Comparison of ENCODE assay signal across 10 mouse cellular contexts in genomic region chr3:103139047-103139446, GRCm38 (mm10). TPM values are rescaled to one million over a fixed set of nuclear protein-coding genes. Genes with fewer than 3 reads are reported as not detected.
DNase-seq lines count a peak whose midpoint lies in the region; ATAC-seq and TF ChIP-seq lines count a peak whose summit lies in the region.
"Had no signal": no experiment of that assay in that cellular context is flagged by ENCODE, and none has a peak within 500 bp of the region (broad histone marks: within the 10 kb centered on the region; RNA-seq: fewer than 3 reads in every experiment).

No protein-coding gene starts in this region.

- no peak overlapping the region for H3K4me2 ChIP-seq in intestine, embryonic 14.5 days (ENCODE audit: low read length)
- peak overlapping the region; percentile 56 for H3K4me2 ChIP-seq in liver, embryonic 11.5 days
- peak overlapping the region; percentile 28; the same call in 1 of the 2 replicates for H3K4me2 ChIP-seq in stomach, embryonic 16.5 days (ENCODE audit: low read depth, low read length)
- H3K4me2 ChIP-seq in midbrain, embryonic 15.5 days = no peak overlapping the region

- H3K4me1 ChIP-seq in intestine, embryonic 14.5 days (replicated peaks; ENCODE audit: control insufficient read depth, insufficient read depth, low read length) = no peaks in the 10 kb centered on the region
- peaks cover 11% of the 10 kb centered on the region for H3K4me1 ChIP-seq in liver, embryonic 11.5 days (replicated peaks; ENCODE audit: control insufficient read depth, insufficient read depth, low read length)
- peaks cover 5% of the 10 kb centered on the region; the same call in 1 of the 2 replicates for H3K4me1 ChIP-seq in stomach, embryonic 16.5 days (ENCODE audit: control insufficient read depth, insufficient read depth, low read length)
- no peaks in the 10 kb centered on the region for H3K4me1 ChIP-seq in midbrain, embryonic 15.5 days

- WGBS in intestine, embryonic 14.5 days = 55% methylated on average over 8 of the region's 8 CpGs
- 45% methylated on average over 8 of the region's 8 CpGs for WGBS in liver, embryonic 11.5 days
- 43% methylated on average over 8 of the region's 8 CpGs for WGBS in stomach, embryonic 16.5 days
- 80% methylated on average over 8 of the region's 8 CpGs for WGBS in midbrain, embryonic 15.5 days

- no peak for TF ChIP-seq CTCF in layer of hippocampus, adult 2 months (conservative IDR thresholded peaks at IDR 0.05)
- TF ChIP-seq CTCF in left cerebral cortex, adult 2 months (IDR thresholded peaks at IDR 0.05) = no peak

- intact Hi-C loops in left cerebral cortex, adult 2 months (cut with DNase I) = no loop called here

- no peaks in the 10 kb centered on the region for H3K9me3 ChIP-seq in intestine, embryonic 14.5 days (ENCODE audit: control insufficient read depth, low read length)
- H3K9me3 ChIP-seq in liver, embryonic 11.5 days (ENCODE audit: control insufficient read depth, low read length) = no peaks in the 10 kb centered on the region
- H3K9me3 ChIP-seq in stomach, embryonic 16.5 days (replicated peaks; ENCODE audit: control insufficient read depth, low read length) = no peaks in the 10 kb centered on the region
- no peaks in the 10 kb centered on the region for H3K9me3 ChIP-seq in midbrain, embryonic 15.5 days

- peak overlapping the region; percentile 14; the same call in 1 of the 2 replicates for H3K27ac ChIP-seq in layer of hippocampus, adult 2 months
- 0 out of 2 replicates have a peak overlapping the region, but pooled peaks have one; percentile 19 for H3K27ac ChIP-seq in intestine, embryonic 14.5 days (ENCODE audit: low read depth)
- H3K27ac ChIP-seq in liver, embryonic 11.5 days (ENCODE audit: low read depth, low read length) = peak overlapping the region; percentile 66; the same call in 1 of the 2 replicates
- H3K27ac ChIP-seq in stomach, embryonic 16.5 days (ENCODE audit: low read length) = peak overlapping the region; percentile 86
- H3K27ac ChIP-seq in midbrain, embryonic 15.5 days = no peak overlapping the region
- H3K27ac ChIP-seq in left cerebral cortex, adult 2 months = no peak overlapping the region

- no peak for ATAC-seq in intestine, embryonic 14.5 days (replicated peaks; ENCODE audit: low FRiP score, low TSS enrichment, low read depth)
- ATAC-seq in liver, embryonic 11.5 days (replicated peaks; ENCODE audit: low FRiP score) = peak; percentile 33; the same call in 1 of the 2 replicates
- peak; percentile 68; the same call in 1 of the 2 replicates for ATAC-seq in stomach, embryonic 16.5 days (ENCODE audit: insufficient read depth, low FRiP score)
- no peak for ATAC-seq in midbrain, embryonic 15.5 days (replicated peaks)
- no peak for ATAC-seq in erythroid progenitor cell, adult 5-6 weeks (replicated peaks; ENCODE audit: low FRiP score, poor library complexity, severe bottlenecking)

- H3K36me3 ChIP-seq in intestine, embryonic 14.5 days (ENCODE audit: control insufficient read depth, insufficient read depth, low read length) = 0 out of 2 replicates have a peak, but pooled peaks cover 3% of the 10 kb centered on the region
- H3K36me3 ChIP-seq in liver, embryonic 11.5 days (ENCODE audit: control insufficient read depth, insufficient read depth, low read length) = no peaks in the 10 kb centered on the region
- no peaks in the 10 kb centered on the region for H3K36me3 ChIP-seq in stomach, embryonic 16.5 days (ENCODE audit: control insufficient read depth, insufficient read depth, low read length)
- H3K36me3 ChIP-seq in midbrain, embryonic 15.5 days (replicated peaks) = no peaks in the 10 kb centered on the region

- DNase-seq in layer of hippocampus, adult 2 months (ENCODE audit: low spot score in 2 of 2) = no peak
- no peak for DNase-seq in layer of hippocampus, adult 8-10 months (ENCODE audit: low spot score in 2 of 2)
- DNase-seq in intestine, embryonic 14.5 days (ENCODE audit: low spot score) = no peak
- DNase-seq in liver, embryonic 11.5 days (ENCODE audit: low spot score) = no peak
- DNase-seq in left cerebral cortex, adult 2 months (ENCODE audit: extremely low spot score in 1 of 2, low spot score in 2 of 2) = no peak
- DNase-seq: cerebellum, adult 8-10 months had no signal

- H3K4me3 ChIP-seq in layer of hippocampus, adult 2 months = no peak overlapping the region
- no peak overlapping the region for H3K4me3 ChIP-seq in intestine, embryonic 14.5 days (ENCODE audit: low read depth, low read length)
- H3K4me3 ChIP-seq in liver, embryonic 11.5 days (ENCODE audit: low read depth, low read length) = no peak overlapping the region
- H3K4me3 ChIP-seq in stomach, embryonic 16.5 days (replicated peaks; ENCODE audit: low read length) = no peak overlapping the region
- H3K4me3 ChIP-seq in midbrain, embryonic 15.5 days = no peak overlapping the region
- no peak overlapping the region for H3K4me3 ChIP-seq in left cerebral cortex, adult 2 months

- no peaks in the 10 kb centered on the region for H3K27me3 ChIP-seq in intestine, embryonic 14.5 days (replicated peaks; ENCODE audit: control insufficient read depth, insufficient read depth, low read length)
- no peaks in the 10 kb centered on the region for H3K27me3 ChIP-seq in liver, embryonic 11.5 days (replicated peaks; ENCODE audit: control insufficient read depth, insufficient read depth, low read length)
- no peaks in the 10 kb centered on the region for H3K27me3 ChIP-seq in stomach, embryonic 16.5 days (ENCODE audit: control insufficient read depth, insufficient read depth, low read length)
- H3K27me3 ChIP-seq in midbrain, embryonic 15.5 days (replicated peaks) = no peaks in the 10 kb centered on the region
- H3K27me3 ChIP-seq: CH12.LX had no signal

- no peak overlapping the region for H3K9ac ChIP-seq in intestine, embryonic 14.5 days (ENCODE audit: low read length)
- no peak overlapping the region for H3K9ac ChIP-seq in liver, embryonic 11.5 days (ENCODE audit: low read depth, low read length)
- H3K9ac ChIP-seq in stomach, embryonic 16.5 days (ENCODE audit: low read length) = 0 out of 2 replicates have a peak overlapping the region, but pooled peaks have one; percentile 34
- no peak overlapping the region for H3K9ac ChIP-seq in midbrain, embryonic 15.5 days

RNA-seq across cellular contexts. Expression of gene Bcas2, which starts 32.4 kb away (rescaled TPM):
- 10 to 100 TPM; 63.8 to 69.1 TPM for total RNA-seq in layer of hippocampus, adult 2 months (2021)
- 10 to 100 TPM; 67.1 to 70.8 (median 67.8) TPM for total RNA-seq in layer of hippocampus, adult 8-10 months (2022)
- 189 and 195 TPM in 2 replicates for polyA plus RNA-seq in intestine, embryonic 14.5 days (2014; fragmentation: Nextera tagmentation; extraction: Ambion mirVana)
- 272 and 278 TPM in 2 replicates for polyA plus RNA-seq in liver, embryonic 11.5 days (2014; fragmentation: Nextera tagmentation; extraction: Ambion mirVana)
- polyA plus RNA-seq in stomach, embryonic 16.5 days (2015; fragmentation: Nextera tagmentation; extraction: Ambion mirVana) = 177 and 186 TPM in 2 replicates
- 221 and 230 TPM in 2 replicates for polyA plus RNA-seq in midbrain, embryonic 15.5 days (2015; fragmentation: Nextera tagmentation; extraction: Ambion mirVana)
- 10 to 100 TPM; 68.5 to 68.9 TPM for total RNA-seq in left cerebral cortex, adult 2 months (2021)
- 125 and 145 TPM in 2 replicates for total RNA-seq in erythroid progenitor cell, adult 5-6 weeks (2015; ENCODE audit: low replicate concordance)
- total RNA-seq in erythroid progenitor cell, adult 5-6 weeks (2017; ENCODE audit: low replicate concordance) = 108 and 197 TPM in 2 replicates

RNA-seq across cellular contexts. Expression of gene Dennd2c, which starts 36.6 kb away (rescaled TPM):
- total RNA-seq in layer of hippocampus, adult 2 months (2021) = under 1 TPM; 0.28 to 0.54 TPM
- 1 to 10 TPM in 2 of 4 experiments, under 1 TPM in 2; 0.39 to 1.1 (median 0.75) TPM for total RNA-seq in layer of hippocampus, adult 8-10 months (2022)
- 3.4 and 5.4 TPM in 2 replicates for polyA plus RNA-seq in intestine, embryonic 14.5 days (2014; fragmentation: Nextera tagmentation; extraction: Ambion mirVana)
- polyA plus RNA-seq in liver, embryonic 11.5 days (2014; fragmentation: Nextera tagmentation; extraction: Ambion mirVana) = 8.2 and 8.8 TPM in 2 replicates
- polyA plus RNA-seq in stomach, embryonic 16.5 days (2015; fragmentation: Nextera tagmentation; extraction: Ambion mirVana) = 9.9 and 11.0 TPM in 2 replicates
- 1.3 and 1.4 TPM in 2 replicates for polyA plus RNA-seq in midbrain, embryonic 15.5 days (2015; fragmentation: Nextera tagmentation; extraction: Ambion mirVana)
- under 1 TPM; 0.40 to 0.41 TPM for total RNA-seq in left cerebral cortex, adult 2 months (2021)
- total RNA-seq in erythroid progenitor cell, adult 5-6 weeks (2015; ENCODE audit: low replicate concordance) = 62.0 and 63.3 TPM in 2 replicates
- 52.8 and 55.1 TPM in 2 replicates for total RNA-seq in erythroid progenitor cell, adult 5-6 weeks (2017; ENCODE audit: low replicate concordance)

Comparison
In these comparisons a context has a peak if more than half of its experiments do, and no peak if none do; other contexts are left out.
1. H3K27ac ChIP-seq: peak in layer of hippocampus, adult 2 months (single experiment), intestine, embryonic 14.5 days (single experiment), liver, embryonic 11.5 days (single experiment) and stomach, embryonic 16.5 days (single experiment); none in midbrain, embryonic 15.5 days (single experiment) and left cerebral cortex, adult 2 months (single experiment).
2. ATAC-seq: peak in liver, embryonic 11.5 days (single experiment) and stomach, embryonic 16.5 days (single experiment); none in intestine, embryonic 14.5 days (single experiment), midbrain, embryonic 15.5 days (single experiment) and erythroid progenitor cell, adult 5-6 weeks (single experiment).
3. H3K4me2 ChIP-seq: peak in liver, embryonic 11.5 days (single experiment) and stomach, embryonic 16.5 days (single experiment); none in intestine, embryonic 14.5 days (single experiment) and midbrain, embryonic 15.5 days (single experiment).
4. RNA of gene Dennd2c, which starts 36.6 kb away (total RNA-seq): 52.8 to 63.3 TPM in erythroid progenitor cell, adult 5-6 weeks; 0.39 to 1.1 TPM in layer of hippocampus, adult 8-10 months, 0.28 to 0.54 TPM in layer of hippocampus, adult 2 months and 0.40 to 0.41 TPM in left cerebral cortex, adult 2 months; every median in the first group is over 10 times any median in the second.